25 mouse cellular contexts compared by ENCODE assay signal in genomic region chr12:73170794-73171193, GRCm38 (mm10). TPM values are rescaled to one million over a fixed set of nuclear protein-coding genes. Genes with fewer than 3 reads are reported as not detected.
A peak's percentile ranks its signal among the peaks of the same experiment; 100 is the strongest.
DNase-seq lines count a peak whose midpoint lies in the region; ATAC-seq lines count a peak whose summit lies in the region.
"Had no signal": no experiment of that assay in that cellular context is flagged by ENCODE, and none has a peak within 500 bp of the region (broad histone marks: within the 10 kb centered on the region; RNA-seq: fewer than 3 reads in every experiment).

No protein-coding gene starts in this region.

- peaks cover 27% of the 10 kb centered on the region for H3K36me3 ChIP-seq in hindbrain, embryonic 10.5 days

- H3K4me3 ChIP-seq in hindbrain, embryonic 10.5 days: no peak overlapping the region
- H3K4me3 ChIP-seq: embryonic facial prominence, embryonic 12.5 days; embryonic facial prominence, embryonic 15.5 days; heart, adult 2 months; heart, embryonic 10.5 days; heart, embryonic 13.5 days; hindbrain, embryonic 12.5 days; hindbrain, embryonic 15.5 days had no signal

- ATAC-seq in inflammation-experienced regulatory T-cells, adult 6 months: peak; percentile 61
- ATAC-seq: forebrain, embryonic 14.5 days; forebrain, postnatal 0 days; intestine, embryonic 16.5 days had no signal

- peaks cover 2% of the 10 kb centered on the region; the same call in 1 of the 2 replicates for H3K9me3 ChIP-seq in hindbrain, embryonic 10.5 days
- H3K9me3 ChIP-seq: embryonic facial prominence, embryonic 12.5 days; embryonic facial prominence, embryonic 15.5 days; heart, embryonic 10.5 days; heart, embryonic 13.5 days; hindbrain, embryonic 15.5 days had no signal

- H3K4me1 ChIP-seq in hindbrain, embryonic 10.5 days (replicated peaks): no peaks in the 10 kb centered on the region
- H3K4me1 ChIP-seq: embryonic facial prominence, embryonic 12.5 days; embryonic facial prominence, embryonic 15.5 days; heart, embryonic 10.5 days; heart, embryonic 13.5 days; hindbrain, embryonic 12.5 days; hindbrain, embryonic 15.5 days had no signal

- 89% methylated on average over 6 of the region's 6 CpGs for WGBS in hindbrain, embryonic 10.5 days

- H3K27me3 ChIP-seq in hindbrain, embryonic 10.5 days (ENCODE audit: insufficient read depth, poor library complexity, severe bottlenecking): no peaks in the 10 kb centered on the region
- H3K27me3 ChIP-seq: embryonic facial prominence, embryonic 12.5 days; embryonic facial prominence, embryonic 15.5 days; heart, embryonic 13.5 days; hindbrain, embryonic 12.5 days; hindbrain, embryonic 15.5 days had no signal

- DNase-seq in CD4-positive, CD25-positive, alpha-beta regulatory T cell, adult 2 months (ENCODE audit: low read depth, low spot score): peak; percentile 57
- DNase-seq in T-cell, adult 2 months (ENCODE audit: low spot score): peak; percentile 40
- DNase-seq in frontal cortex, postnatal 25 days (ENCODE audit: low spot score in 2 of 2): no peak
- DNase-seq in kidney, postnatal 36 days: no peak
- no peak for DNase-seq in hindbrain, embryonic 10.5 days (ENCODE audit: low spot score)
- DNase-seq: adrenal gland, postnatal 10 days; adrenal gland, postnatal 36 days; cerebellum, adult 18-20 months; cerebellum, adult 9-11 months; cerebellum, postnatal 25 days; forebrain, postnatal 0 days; gastrocnemius, postnatal 10 days; gastrocnemius, postnatal 36 days; heart, adult 2 months; heart, postnatal 14 days; heart, postnatal 4 days had no signal

- H3K27ac ChIP-seq in hindbrain, embryonic 10.5 days: no peak overlapping the region
- H3K27ac ChIP-seq: embryonic facial prominence, embryonic 12.5 days; embryonic facial prominence, embryonic 15.5 days; heart, adult 2 months; heart, embryonic 10.5 days; heart, embryonic 13.5 days; hindbrain, embryonic 12.5 days; hindbrain, embryonic 15.5 days had no signal

RNA-seq across cellular contexts. Expression of gene Mnat1, which starts 47.3 kb away (rescaled TPM):
- 10 to 100 TPM; 21.8 to 40.7 (median 36.1) TPM for polyA plus RNA-seq in inflammation-experienced regulatory T-cells, adult 6 months (2017; shearing (Covaris generic))
- polyA plus RNA-seq in hindbrain, embryonic 10.5 days (2016; fragmentation: Nextera tagmentation; extraction: Ambion mirVana): 29.1 and 36.3 TPM in 2 replicates

RNA-seq across cellular contexts. Expression of gene Six4, which starts 57.5 kb away (rescaled TPM):
- polyA plus RNA-seq in inflammation-experienced regulatory T-cells, adult 6 months (2017; shearing (Covaris generic)): under 1 TPM; 0.08 to 0.26 (median 0.11) TPM
- 5.0 and 8.6 TPM in 2 replicates for polyA plus RNA-seq in hindbrain, embryonic 10.5 days (2016; fragmentation: Nextera tagmentation; extraction: Ambion mirVana)

Comparison
In these comparisons a context has a peak if more than half of its experiments do, and no peak if none do; other contexts are left out.
1. DNase-seq: peak in CD4-positive, CD25-positive, alpha-beta regulatory T cell, adult 2 months (single experiment) and T-cell, adult 2 months (single experiment); none in frontal cortex, postnatal 25 days (0 of 2), kidney, postnatal 36 days (0 of 2) and hindbrain, embryonic 10.5 days (single experiment).